In the genomic region with DNA sequence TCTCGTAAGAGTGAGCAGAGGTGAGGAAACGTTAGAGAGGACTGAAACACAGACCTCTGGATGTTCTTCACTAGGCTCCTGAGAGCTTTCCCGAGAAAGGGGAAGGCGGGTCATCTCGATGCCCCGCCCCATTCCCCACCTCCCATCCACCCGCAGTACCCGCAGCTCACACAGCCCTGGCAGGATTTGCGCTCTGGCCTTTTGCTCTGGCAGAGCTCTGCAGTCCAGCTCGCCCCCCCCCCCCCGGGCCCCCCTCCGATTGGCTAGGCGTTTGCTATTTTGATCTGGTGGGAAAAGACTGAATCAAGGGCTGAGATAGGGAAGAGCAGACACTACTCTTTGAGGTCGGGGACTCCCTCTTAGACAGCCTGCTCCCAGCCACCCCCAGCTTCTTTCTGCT, we compare ENCODE assay signal across 9 mouse cellular contexts.
A peak's percentile ranks its signal among the peaks of the same experiment; 100 is the strongest.
DNase-seq lines count a peak whose midpoint lies in the region; ATAC-seq lines count a peak whose summit lies in the region.
"Had no signal": no experiment of that assay in that cellular context is flagged by ENCODE, and none has a peak within 500 bp of the region (broad histone marks: within the 10 kb centered on the region; RNA-seq: fewer than 3 reads in every experiment).

No protein-coding gene starts in this region.

- intact Hi-C loops in heart, postnatal 14 days (cut with DNase I): no loop called here

- peak overlapping the region; percentile 84 for H3K9ac ChIP-seq in hindbrain, embryonic 16.5 days (ENCODE audit: low read depth, low read length)
- peak overlapping the region; percentile 54 for H3K9ac ChIP-seq in midbrain, embryonic 15.5 days
- H3K9ac ChIP-seq: liver, embryonic 15.5 days had no signal

- H3K9me3 ChIP-seq in hindbrain, embryonic 16.5 days (ENCODE audit: control insufficient read depth, low read length): no peaks in the 10 kb centered on the region
- no peaks in the 10 kb centered on the region for H3K9me3 ChIP-seq in midbrain, embryonic 15.5 days
- H3K9me3 ChIP-seq: liver, embryonic 15.5 days had no signal

- peak overlapping the region; percentile 58 for H3K4me3 ChIP-seq in hindbrain, embryonic 16.5 days (ENCODE audit: low read length)
- H3K4me3 ChIP-seq in midbrain, embryonic 15.5 days: peak overlapping the region; percentile 49

- H3K27ac ChIP-seq in hindbrain, embryonic 16.5 days (ENCODE audit: low read depth, low read length): peak overlapping the region; percentile 79
- peak overlapping the region; percentile 74; the same call in 1 of the 2 replicates for H3K27ac ChIP-seq in midbrain, embryonic 15.5 days
- H3K27ac ChIP-seq: liver, embryonic 15.5 days had no signal

- peak; percentile 27 for DNase-seq in kidney, adult 18-20 months
- no peak for DNase-seq in kidney, postnatal 14 days
- peak; percentile 76 for DNase-seq in cerebellum, adult 9-11 months
- DNase-seq in layer of hippocampus, adult 8-10 months (ENCODE audit: low spot score in 2 of 2): no peak
- DNase-seq in heart, postnatal 14 days: no peak

- peaks cover 12% of the 10 kb centered on the region for H3K4me1 ChIP-seq in hindbrain, embryonic 16.5 days (ENCODE audit: control insufficient read depth, insufficient read depth, low read depth, low read length)
- peaks cover 14% of the 10 kb centered on the region for H3K4me1 ChIP-seq in midbrain, embryonic 15.5 days
- H3K4me1 ChIP-seq: liver, embryonic 15.5 days had no signal

- H3K36me3 ChIP-seq in hindbrain, embryonic 16.5 days (ENCODE audit: control insufficient read depth, insufficient read depth, low read length): no peaks in the 10 kb centered on the region
- H3K36me3 ChIP-seq in midbrain, embryonic 15.5 days (replicated peaks): no peaks in the 10 kb centered on the region
- H3K36me3 ChIP-seq: liver, embryonic 15.5 days had no signal

- ATAC-seq in hindbrain, embryonic 16.5 days: peak; percentile 53
- peak; percentile 46 for ATAC-seq in midbrain, embryonic 15.5 days (replicated peaks)
- ATAC-seq in granulocyte monocyte progenitor cell, adult 5-6 weeks (replicated peaks; ENCODE audit: poor library complexity, severe bottlenecking): no peak

- no peaks in the 10 kb centered on the region for H3K27me3 ChIP-seq in hindbrain, embryonic 16.5 days (replicated peaks; ENCODE audit: control insufficient read depth, insufficient read depth, low read length)
- H3K27me3 ChIP-seq in midbrain, embryonic 15.5 days (replicated peaks): peaks cover 11% of the 10 kb centered on the region

- WGBS in hindbrain, embryonic 16.5 days: 3% methylated on average over 13 of the region's 14 CpGs
- 2% methylated on average over 14 of the region's 14 CpGs for WGBS in midbrain, embryonic 15.5 days

- peak overlapping the region; percentile 97 for H3K4me2 ChIP-seq in hindbrain, embryonic 16.5 days (ENCODE audit: low read length)
- H3K4me2 ChIP-seq in midbrain, embryonic 15.5 days: peak overlapping the region; percentile 80

Comparison
In these comparisons a context has a peak if more than half of its experiments do, and no peak if none do; other contexts are left out.
1. DNase-seq: peak in kidney, adult 18-20 months (single experiment) and cerebellum, adult 9-11 months (single experiment); none in kidney, postnatal 14 days (single experiment), layer of hippocampus, adult 8-10 months (0 of 2) and heart, postnatal 14 days (0 of 2).